Mouse (Mus musculus): ENCODE measurements around the gene Laptm5.

Gene Laptm5

DNA sequence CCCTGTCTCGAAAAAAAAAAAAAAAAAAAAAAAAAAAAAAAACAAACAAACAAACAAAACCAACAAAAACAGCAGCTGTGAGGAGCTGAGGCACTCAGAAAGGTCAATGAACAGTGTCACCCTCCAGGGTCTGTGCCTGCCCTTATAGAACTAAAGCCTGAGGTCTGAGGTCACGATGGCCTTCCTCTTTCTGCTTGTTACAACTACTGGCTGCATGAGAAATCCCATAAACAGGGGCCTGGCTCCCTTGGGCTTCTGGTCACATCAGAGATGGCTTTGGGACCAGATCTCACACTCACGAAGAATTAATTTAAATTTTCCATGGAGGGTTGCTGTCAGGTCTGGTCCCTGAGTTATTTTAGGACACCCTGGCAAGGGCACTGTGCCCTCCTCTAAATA, 13.5 kb upstream of the Laptm5 start:
- DNase-seq (ENCODE audit: low spot score in 2 of 2), result no peak

DNA sequence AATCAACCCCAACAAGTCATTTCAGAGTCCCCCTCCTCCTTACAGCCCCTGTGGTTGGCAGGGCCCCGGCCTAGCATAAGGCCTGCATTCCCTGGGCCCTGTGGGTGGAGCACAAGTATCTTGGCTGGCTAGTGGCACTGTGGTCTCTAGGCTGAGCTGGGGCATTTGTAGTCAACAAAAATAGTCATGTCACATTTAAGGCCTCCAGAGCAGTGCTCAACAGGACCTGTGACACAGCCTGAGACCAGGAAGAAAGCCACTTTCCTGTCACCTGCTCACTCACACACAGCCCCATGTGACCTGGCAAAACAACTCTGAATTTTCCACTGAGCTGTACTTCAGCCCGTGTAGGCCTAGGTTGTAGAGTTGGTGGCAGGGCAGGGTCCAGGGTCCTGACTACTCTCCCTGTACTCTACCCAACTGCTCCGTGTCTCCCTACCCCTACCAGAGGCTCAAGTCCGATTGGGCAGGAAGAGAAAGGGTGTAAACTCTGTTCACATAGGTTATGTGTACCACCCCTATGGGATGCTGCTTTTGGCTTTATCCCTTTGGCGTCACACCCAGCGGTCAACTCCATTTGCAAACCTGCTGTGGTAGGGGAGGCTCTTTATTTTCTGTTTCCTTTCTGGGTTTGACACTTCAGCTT, 13.0 kb upstream of the Laptm5 start:
- no peak for DNase-seq (ENCODE audit: low spot score in 2 of 2)

DNA sequence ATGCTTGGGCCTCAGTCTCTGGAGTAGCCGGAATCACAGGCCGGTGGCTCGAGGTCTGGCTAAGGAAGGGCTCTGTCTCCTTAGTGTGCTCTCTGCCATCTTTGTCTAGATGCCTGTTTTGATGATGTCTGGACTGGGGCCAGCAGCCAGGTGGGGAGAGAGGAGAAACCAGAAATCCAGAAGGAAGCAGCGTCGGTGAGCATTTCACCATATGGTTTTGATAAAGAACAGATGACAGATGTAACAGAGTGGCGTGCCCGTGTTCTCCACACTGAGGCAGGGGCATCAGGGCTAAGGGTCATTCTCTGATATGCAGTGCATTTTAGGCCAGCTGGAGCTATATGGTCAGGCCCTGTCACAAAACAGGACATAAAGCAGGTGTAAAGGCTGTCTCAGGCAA, 12.2 kb upstream of the Laptm5 start:
- DNase-seq (ENCODE audit: low spot score in 2 of 2), result no peak

DNA sequence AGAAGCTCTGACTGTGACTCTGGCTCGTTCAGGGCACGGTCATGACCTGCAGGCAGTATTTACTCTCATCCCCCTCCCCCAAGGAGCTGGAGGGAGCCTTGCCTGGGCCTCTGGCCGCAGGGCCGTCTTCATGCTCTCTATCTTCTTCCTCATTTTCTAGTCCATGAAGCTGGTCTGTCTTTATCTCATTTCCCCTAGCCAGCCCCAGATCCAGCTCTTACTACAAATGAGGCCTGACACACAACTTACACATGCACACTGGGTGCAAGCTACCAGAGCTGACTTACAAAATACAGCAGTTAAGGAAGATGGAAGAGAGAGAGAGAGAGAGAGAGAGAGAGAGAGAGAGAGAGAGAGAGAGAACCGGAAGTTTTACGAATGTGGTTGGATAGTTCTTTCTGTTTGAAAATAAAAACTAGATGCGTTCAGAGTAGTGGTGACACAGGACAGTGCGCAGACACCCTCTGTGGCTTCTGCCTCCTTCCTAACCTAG, 10.6 kb upstream of the Laptm5 start:
- no peak for DNase-seq (ENCODE audit: low spot score in 2 of 2)

DNA sequence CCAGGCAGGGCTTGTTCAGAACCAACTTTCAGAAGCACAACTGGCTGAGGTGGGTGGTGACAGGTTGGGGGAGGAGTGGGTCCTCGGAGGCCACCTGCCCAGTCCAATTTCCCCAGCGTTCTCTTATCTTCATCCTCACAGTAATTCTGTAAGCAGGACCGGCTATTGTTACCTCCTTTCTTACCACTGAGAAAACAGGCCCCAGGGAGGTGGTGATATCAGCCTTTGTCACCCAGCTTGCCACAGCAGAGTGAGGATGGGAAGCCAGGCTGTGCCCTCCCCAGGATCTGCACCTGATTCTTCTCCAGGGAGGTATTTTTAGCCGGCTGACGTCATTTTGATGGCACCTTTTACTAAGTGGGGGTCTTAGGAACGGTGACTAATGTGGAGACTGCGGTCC, 7.9 kb upstream of the Laptm5 start:
- no peak for DNase-seq (ENCODE audit: low spot score in 2 of 2)

DNA sequence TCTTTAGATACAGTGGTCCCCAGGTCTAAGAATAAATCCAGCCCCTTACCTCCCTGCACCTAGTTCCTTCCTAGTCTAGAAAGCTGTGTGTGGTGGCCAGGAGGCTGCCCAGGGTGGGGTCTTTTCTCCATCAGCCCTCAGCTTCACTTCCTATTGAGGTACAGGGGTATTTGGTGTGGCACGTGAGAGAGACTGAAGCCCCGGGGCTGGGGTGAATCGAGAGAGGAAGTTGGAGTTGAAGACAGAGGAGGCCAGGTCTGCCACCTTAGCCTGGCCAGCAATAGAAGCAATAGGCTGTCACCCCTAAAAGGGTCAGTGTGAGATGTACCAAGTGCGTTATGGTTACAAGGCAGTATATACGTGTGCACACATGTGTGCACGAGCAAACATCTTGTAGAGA, 7.0 kb upstream of the Laptm5 start:
- DNase-seq (ENCODE audit: low spot score in 2 of 2), result no peak

DNA sequence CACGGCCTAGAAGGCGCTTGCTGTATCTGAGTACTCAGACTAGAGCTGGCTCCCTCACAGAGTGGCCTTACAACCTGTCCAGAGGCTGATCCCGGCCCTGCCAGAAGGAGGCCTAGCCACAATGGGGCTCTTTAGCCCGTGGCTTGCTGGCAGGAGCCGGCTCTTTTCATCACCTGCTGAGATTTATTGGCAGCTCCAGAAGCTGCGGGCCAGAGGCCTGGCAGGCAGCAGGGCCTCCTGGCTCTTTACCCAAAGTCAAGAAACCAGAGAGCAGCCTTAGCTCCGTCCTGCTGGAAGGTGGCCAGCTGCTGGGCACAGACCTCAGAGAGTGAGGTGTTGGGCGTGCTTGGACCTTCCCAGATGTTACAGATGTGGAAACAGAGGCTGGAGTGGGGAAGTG, 6.6 kb upstream of the Laptm5 start:
- no peak for DNase-seq (ENCODE audit: low spot score in 2 of 2)

DNA sequence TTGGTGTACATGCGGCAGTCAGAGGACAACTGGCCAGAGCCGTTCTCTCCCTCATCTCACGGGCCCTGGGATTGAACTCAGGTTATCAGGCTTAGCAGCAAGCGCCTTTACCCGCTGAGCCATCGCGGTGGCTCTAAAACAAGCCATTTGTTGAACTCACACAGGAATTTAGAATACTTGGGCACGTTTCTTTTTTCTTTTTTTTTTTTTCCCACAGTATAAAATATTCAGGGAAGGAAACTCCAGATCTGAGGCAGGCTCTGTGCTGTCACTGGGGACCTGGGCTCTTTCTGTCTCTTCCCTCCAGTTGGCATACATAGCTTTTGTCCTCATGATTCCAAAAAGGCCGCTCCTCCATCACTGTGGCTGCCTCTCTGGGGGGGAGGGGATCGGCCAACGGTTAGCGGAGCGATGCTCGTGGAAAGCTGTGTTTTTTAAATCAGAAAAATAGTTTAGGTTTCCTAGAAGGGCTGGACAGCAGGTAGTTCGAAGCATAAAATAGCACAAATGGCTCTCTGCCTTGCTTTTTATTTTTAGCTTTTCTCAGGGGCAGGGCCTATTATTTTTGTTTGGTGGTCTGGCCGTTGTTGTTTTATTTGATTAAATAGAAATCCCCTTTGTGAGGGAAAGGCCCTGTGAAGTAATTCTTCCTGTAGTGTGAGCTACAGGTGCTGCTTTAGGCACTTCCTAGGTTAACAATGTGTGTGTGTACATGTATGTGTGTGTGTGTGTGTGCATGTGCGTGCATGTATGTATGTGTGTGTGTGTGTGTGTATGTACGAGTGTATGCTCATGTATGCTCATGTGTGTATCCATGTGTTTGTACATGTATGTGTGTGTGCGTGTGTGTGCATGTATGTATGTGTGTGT, 5.5 kb upstream of the Laptm5 start:
- no peak for DNase-seq (ENCODE audit: low spot score in 2 of 2)

DNA sequence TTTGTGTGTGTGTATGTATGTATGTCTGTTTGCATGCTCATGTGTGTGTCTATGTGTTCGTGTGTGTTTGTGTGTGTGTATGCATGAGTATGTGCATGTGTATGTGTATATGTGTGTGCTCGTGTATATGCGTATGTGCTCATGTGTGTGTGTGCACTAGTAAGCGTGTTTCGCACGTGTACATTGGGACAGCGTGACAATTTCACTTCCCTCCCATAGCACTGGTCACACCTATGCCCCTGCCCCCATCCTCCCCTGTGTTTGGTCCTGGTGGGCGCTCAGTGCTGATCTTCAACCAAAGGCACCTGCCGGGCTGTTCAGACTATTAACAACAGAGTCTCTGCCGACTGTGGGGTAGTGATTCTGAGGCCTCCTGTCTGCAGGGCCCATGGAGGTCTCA, 4.8 kb upstream of the Laptm5 start:
- no peak for DNase-seq (ENCODE audit: low spot score in 2 of 2)

DNA sequence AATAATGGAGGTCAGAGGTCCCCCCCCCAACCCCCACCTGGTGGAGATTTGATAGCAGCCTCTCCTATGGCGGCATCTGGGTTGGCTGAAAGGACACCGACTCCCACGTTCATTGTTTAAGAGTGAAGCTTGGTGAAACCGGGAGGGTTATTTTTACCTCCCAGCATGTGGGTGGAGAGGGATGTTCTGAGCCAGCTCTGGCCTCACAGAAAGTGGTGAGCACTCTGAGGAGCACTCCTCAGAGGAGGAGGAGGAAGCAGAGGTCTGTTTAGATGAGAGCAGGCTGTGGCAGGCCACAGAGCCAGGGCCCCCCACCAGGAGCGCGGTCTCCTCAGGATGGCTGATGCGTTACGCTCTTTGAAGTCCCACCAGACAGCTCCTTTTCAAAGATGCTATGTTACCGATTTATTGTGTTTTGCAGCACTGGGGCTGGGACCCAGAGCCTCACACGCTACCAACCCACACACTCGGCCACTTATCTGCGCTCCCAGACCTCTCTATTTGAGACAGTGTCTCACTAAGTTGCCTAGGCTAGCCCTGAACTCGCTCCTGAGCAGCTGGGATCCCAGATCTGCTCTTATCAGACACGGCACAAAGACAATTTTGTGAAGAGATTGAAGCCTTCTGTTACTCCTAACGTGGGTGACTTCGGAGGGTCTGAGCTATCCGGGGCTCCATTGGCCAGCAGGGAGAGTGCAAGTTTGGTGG, 3.6 kb upstream of the Laptm5 start:
- DNase-seq (ENCODE audit: low spot score in 2 of 2), result peak; percentile 66 to 74

DNA sequence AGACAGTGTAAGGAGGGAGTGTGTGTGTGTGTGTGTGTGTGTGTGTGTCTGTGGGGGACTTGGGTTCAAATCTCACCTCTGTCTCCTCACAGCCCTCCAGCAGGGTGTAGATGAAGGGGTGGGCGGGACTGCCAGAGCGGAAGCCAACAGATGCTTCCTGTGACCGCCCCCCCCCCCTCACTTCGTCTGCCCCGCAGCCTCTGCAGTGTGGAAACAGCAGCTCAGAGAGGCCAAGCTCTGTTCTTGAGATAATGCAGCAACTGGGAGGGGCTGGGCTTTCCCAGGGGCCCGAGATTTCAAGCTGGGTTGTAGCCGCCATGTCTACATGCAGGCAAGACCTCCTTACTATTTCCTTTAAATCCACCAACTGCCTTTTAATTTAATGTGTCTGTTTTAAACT, 2.3 kb upstream of the Laptm5 start:
- DNase-seq (ENCODE audit: low spot score in 2 of 2), result no peak

DNA sequence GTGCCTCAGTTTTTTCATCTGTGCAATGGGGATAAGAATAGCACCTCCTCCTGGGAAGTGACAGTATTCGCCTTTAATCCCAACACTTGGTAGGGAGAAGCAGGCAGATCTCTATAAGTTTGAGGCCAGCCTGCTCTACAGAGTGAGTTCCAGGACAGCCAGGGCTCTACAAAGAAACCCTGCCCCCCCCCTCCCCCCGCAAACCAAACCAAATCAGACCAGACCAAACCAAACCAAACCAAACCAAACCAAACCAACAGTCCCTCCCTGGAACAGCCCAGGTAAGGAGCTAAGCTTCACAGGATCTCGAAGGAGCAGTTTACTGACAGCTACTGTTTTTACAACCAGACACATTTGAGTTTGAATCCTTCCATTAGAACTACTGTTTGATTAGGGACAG, 299 bp upstream of the Laptm5 start:
- no peak for DNase-seq (ENCODE audit: low spot score in 2 of 2)

DNA sequence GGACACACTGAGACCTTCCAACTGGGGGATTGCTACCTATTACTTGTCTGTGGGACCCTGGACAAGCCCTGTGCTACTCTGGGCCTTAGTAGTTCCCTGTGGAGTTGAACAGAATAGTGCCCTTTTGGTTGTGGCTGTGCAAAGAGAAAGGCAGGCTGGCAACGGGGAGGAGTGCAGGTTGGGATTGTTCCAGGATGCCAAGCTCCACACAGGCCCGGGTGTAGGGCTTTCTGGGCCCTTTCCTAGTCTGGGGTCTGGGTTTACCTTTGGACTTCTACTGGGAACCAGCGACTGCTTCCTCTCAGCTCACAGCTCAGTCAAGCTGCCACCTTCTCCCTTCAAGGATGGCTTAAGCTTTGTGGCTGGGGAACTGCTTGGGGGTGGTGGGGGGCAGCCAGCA, 586 bp downstream of the Laptm5 start:
- DNase-seq (ENCODE audit: low spot score in 2 of 2), result no peak

DNA sequence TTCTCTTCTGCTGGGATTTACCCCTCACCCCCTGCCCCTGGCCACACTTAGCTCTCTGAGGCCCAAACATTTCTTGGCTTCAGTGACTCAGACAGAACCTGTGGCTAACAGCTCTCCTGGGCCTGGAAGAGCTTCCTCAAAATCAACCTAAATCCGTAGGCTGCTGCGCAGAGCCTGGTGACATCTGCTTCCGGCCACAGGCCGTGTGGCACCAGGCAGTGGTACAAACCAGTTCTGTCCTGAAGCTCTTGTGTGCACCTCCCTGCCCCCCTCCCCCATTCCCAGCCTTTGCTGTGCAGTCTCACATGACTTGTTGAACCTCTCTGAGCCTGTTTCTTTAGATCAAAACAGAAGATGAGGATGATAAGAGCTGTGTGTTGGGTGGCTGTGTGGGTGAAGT, 1.1 kb downstream of the Laptm5 start:
- DNase-seq (ENCODE audit: low spot score in 2 of 2), result no peak

DNA sequence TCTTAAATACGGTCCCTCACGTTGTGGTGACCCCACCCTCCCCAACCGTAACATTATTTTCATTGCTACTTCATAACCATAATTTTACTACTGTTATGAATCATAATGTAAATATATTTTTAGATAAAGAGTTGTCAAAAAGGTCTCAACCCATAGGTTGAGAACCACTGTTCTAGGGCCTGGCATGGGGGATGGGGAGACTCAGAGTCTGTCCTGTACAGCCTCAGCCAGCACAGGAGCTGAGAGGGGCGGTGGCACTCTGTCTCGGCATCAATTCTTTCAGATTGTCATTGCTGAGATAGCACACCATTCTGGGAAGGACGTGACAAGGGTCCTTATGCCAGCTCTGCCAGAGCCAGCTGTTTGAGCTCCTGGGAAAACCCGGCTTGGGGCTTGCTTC, 1.6 kb downstream of the Laptm5 start:
- no peak for DNase-seq (ENCODE audit: low spot score in 2 of 2)

DNA sequence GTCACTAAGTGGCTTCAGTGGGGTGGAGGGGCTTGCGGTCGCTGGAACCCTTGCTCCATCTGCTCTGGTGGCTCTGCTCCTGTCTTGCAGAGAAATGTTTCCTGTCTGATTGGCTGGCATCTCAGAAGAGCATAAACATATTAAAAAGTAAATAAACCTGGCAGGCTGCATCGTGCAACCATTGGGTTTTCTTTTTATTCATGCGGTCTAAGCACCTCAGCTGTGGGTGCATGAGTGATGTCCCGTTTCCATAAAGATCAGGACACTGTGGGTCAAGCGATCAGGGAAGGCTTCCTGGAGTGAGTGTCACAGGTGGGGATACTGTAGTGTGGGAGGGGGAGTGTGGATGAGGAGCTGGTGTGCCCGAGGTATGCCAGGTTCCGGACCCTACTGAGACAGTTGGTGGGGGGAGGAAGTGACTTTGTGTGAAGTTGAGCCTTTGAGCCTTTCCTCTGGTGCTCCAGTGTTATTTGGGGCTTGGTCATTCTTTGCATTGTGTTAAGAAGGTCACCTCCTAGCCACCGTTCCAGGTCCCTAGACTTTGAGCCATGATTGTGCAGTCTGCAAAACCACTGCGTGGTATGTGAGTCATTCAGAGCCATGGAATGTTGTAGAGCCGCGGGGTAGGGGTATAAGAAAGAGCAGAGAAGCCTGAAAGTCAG, 2.2 kb downstream of the Laptm5 start:
- no peak for DNase-seq (ENCODE audit: low spot score in 2 of 2)

DNA sequence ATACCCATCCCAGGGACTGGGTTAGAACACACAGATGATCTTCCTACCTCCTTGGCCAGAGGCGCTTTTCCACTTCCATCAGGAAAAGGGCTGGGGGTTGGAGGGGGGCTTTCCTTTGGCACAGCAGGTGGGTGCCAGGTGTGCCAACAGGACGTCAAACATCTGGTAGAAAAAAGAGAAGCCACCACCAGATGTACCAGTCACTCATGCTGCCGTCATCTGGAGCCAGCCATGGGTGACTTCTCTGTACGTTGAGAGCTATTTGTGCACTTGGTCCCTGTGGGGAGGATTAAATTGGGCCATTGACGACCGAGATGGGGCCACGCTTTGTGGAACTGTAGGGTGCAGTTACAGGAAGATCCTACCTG, 2.7 kb downstream of the Laptm5 start:
- no peak for DNase-seq (ENCODE audit: low spot score in 2 of 2)

DNA sequence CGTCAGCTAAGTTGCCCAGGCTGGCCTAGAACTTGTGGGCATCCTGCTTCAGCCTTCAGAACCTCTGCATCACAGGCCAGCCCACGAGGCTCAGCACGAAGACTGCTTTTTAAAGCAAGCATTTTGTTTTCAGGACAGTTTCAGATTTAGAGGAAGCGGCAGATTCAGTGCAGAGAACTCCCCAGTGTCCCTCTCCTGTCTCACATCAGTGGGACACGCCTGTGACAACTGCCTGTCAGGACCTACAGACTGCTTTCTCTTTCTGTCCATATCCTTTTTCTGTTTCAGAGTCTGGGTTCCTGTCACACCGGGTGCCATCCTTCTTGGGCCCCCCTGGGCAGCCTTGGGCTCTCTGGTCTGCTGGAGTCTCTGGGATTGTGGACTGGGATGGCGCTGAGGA, 3.7 kb downstream of the Laptm5 start:
- DNase-seq (ENCODE audit: low spot score in 2 of 2), result no peak

DNA sequence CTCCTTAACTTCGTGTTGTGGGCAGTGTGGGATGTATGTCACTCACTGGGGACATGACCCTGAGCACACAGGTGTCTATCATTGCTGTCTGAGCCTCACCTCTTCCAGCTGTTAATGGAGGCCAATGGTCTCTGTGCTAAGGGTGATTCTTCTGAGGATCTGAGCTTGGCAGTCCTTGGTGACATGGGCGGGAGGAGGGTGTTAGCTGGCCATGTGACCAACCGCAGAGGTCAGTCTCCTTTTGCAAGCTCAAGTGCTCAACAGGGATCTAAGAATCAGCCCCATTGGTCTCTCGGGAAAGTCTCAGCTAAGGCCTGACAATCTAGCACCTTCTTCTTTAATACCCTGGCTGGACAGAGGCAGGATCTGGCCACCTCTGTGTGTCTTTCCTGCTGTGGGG, 4.6 kb downstream of the Laptm5 start:
- DNase-seq (ENCODE audit: low spot score in 2 of 2), result no peak

DNA sequence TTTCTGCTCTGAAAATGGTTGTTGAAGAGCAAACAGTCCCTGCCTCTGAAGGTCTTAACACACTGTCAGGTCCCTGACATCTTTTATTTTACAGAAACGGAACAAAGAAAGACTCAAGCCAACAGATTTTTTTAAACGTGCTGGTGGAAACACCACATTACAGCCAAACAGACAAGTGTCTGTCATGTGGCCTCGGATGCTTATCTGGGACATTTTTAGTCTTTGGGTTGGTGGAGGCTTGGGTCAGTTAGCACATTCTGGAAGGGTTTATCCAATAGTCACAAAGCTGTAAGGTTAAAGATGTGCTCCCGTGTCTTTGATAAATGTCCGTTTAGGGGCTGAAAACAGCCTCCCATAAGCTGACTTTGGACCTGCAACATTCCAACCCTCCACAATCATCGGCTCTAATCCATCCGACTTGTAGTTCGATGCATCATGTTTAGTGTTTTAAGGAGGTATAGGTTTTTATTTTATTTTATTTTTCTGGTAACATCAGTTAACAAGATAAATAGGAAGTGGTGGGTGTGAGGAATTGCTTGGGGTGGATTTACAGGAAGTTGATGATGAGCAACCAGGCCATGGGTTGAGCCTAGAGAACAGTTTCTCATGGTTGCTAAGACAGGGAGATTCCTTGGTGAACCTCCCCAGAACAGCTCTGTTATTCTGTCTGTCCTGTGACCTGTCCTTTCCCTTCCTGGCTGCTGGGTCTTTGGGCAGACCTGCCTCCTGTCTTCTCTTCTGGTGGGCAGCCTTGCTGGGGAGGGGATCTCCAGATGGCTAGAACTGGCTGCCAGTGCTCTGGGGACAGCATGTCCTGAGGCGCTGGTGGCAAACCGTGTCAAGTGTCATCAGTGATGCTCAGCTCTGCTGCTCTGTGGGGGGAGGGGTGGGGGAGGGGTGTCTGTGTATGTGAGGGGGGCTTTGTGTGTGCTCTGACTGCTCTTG, 6.2 kb downstream of the Laptm5 start:
- DNase-seq (ENCODE audit: low spot score in 2 of 2), result no peak

DNA sequence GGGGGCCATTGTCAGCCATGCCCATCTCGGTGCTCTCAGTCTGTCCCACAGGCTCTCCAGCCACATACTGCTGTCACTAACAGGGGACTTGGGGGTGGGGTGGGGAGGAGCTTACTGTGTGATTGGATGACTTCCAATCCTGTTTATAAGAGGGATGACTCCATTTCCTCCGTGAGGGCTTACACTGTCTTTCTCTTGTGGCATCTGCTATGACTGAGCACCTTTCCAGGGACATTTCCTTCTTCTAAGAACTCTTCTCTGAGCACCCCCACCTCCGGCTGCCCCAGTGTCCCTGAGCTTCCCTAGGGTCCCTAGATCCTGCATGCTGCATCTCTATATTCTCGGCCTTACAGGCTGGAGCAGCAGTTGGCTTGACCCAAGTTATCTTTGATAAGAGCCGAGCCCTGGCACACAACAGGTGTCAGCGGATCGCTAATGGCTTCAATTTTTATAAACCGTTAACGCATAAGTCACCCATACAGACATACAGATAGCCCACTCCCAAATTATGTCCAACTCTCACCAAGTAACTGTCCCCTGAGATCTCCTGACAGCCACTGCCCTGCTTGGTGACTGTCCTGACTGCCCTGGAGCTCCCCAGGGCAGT, 6.9 kb downstream of the Laptm5 start:
- no peak for DNase-seq (ENCODE audit: low spot score in 2 of 2)
